Mouse (Mus musculus) layer of hippocampus, postnatal 36 days (tissue): ENCODE results near the gene Smug1. TPM values are rescaled to one million over a fixed set of nuclear protein-coding genes. Genes with fewer than 3 reads are reported as not detected.

ENCODE experiments used
- DNase-seq, 2 experiments: peaks; one replicate each; pipeline ENCODE4 v3.0.0; 2022
- total RNA-seq, 2 experiments: library from RNA; stranded (reverse); gene quantifications; 2 replicates each; pipeline ENCODE4 v1.2.3; 2021

Smug1 gene
- total RNA-seq, result 10 to 100 TPM; 20.9 to 22.5 TPM

- DNase-seq, result no peak
Measured at GRCm38 (mm10) chr15:103167042-103167615, at the start of gene Smug1. Gene Smug1, minus strand, starts transcription at chr15:103167092.

GRCm38 (mm10) chr15:103216052-103216451 is 49.2 kb upstream of the Smug1 start:
- no peak for DNase-seq

- peak; percentile 89 to 90 for DNase-seq
Measured at GRCm38 (mm10) chr15:103214971-103215907, 48.3 kb upstream of the Smug1 start.

GRCm38 (mm10) chr15:103214149-103214548 is 47.3 kb upstream of the Smug1 start:
- no peak for DNase-seq

GRCm38 (mm10) chr15:103205156-103205555 is 38.3 kb upstream of the Smug1 start:
- no peak for DNase-seq

- DNase-seq, result no peak
Measured at GRCm38 (mm10) chr15:103202088-103202793, 35.3 kb upstream of the Smug1 start.

GRCm38 (mm10) chr15:103197785-103198184 is 30.9 kb upstream of the Smug1 start:
- DNase-seq, result no peak

GRCm38 (mm10) chr15:103196835-103197234 is 29.9 kb upstream of the Smug1 start:
- no peak for DNase-seq

GRCm38 (mm10) chr15:103193606-103194005 is 26.7 kb upstream of the Smug1 start:
- DNase-seq, result no peak

GRCm38 (mm10) chr15:103190531-103191462 is 23.9 kb upstream of the Smug1 start:
- DNase-seq, result no peak

- DNase-seq, result no peak
Measured at GRCm38 (mm10) chr15:103190083-103190482, 23.2 kb upstream of the Smug1 start.

GRCm38 (mm10) chr15:103187803-103188202 is 20.9 kb upstream of the Smug1 start:
- DNase-seq, result no peak

- peak; percentile 51 to 52 for DNase-seq
Measured at GRCm38 (mm10) chr15:103185462-103186198, 18.7 kb upstream of the Smug1 start.

- no peak for DNase-seq
Measured at GRCm38 (mm10) chr15:103183651-103184610, 17.0 kb upstream of the Smug1 start.

GRCm38 (mm10) chr15:103183135-103183534 is 16.2 kb upstream of the Smug1 start:
- no peak for DNase-seq

GRCm38 (mm10) chr15:103182166-103182790 is 15.4 kb upstream of the Smug1 start:
- DNase-seq, result peak; percentile 63 to 66

- no peak for DNase-seq
Measured at GRCm38 (mm10) chr15:103180406-103180805, 13.5 kb upstream of the Smug1 start.

- DNase-seq, result no peak
Measured at GRCm38 (mm10) chr15:103178767-103179166, 11.9 kb upstream of the Smug1 start.

- no peak for DNase-seq
Measured at GRCm38 (mm10) chr15:103178137-103178536, 11.2 kb upstream of the Smug1 start.
